ENCODE assay signal across 9 mouse cellular contexts in genomic region chr7:133176256-133177178, GRCm38 (mm10). TPM values are rescaled to one million over a fixed set of nuclear protein-coding genes. Genes with fewer than 3 reads are reported as not detected.
DNase-seq lines count a peak whose midpoint lies in the region; ATAC-seq and TF ChIP-seq lines count a peak whose summit lies in the region.
"Had no signal": no experiment of that assay in that cellular context is flagged by ENCODE, and none has a peak within 500 bp of the region (broad histone marks: within the 10 kb centered on the region; RNA-seq: fewer than 3 reads in every experiment).

No protein-coding gene starts in this region.

- no peaks in the 10 kb centered on the region for H3K36me3 ChIP-seq in heart, adult 2 months (ENCODE audit: control insufficient read depth, insufficient read depth, low read length)
- no peaks in the 10 kb centered on the region for H3K36me3 ChIP-seq in lung, embryonic 15.5 days
- H3K36me3 ChIP-seq in thymus, adult 2 months (ENCODE audit: control insufficient read depth, insufficient read depth, low read length), result no peaks in the 10 kb centered on the region

- no peaks in the 10 kb centered on the region for H3K27me3 ChIP-seq in heart, adult 2 months (ENCODE audit: control insufficient read depth, insufficient read depth, low read length)
- H3K27me3 ChIP-seq in lung, embryonic 15.5 days, result no peaks in the 10 kb centered on the region
- H3K27me3 ChIP-seq in thymus, adult 2 months (ENCODE audit: control insufficient read depth, insufficient read depth, low read length), result no peaks in the 10 kb centered on the region

- no peak overlapping the region for H3K4me3 ChIP-seq in heart, adult 2 months
- no peak overlapping the region for H3K4me3 ChIP-seq in lung, embryonic 15.5 days
- no peak overlapping the region for H3K4me3 ChIP-seq in thymus, adult 2 months (ENCODE audit: control insufficient read depth, insufficient read depth, low read length)
- H3K4me3 ChIP-seq in layer of hippocampus, adult 2 months, result no peak overlapping the region

- peak; percentile 4 for DNase-seq in layer of hippocampus, adult 11-12 months (ENCODE audit: low spot score)
- no peak for DNase-seq in layer of hippocampus, postnatal 36 days
- DNase-seq in heart, adult 2 months, result peak; percentile 44 to 51
- no peak for DNase-seq in thymus, adult 2 months
- no peak for DNase-seq in right cerebral cortex, postnatal 36 days (ENCODE audit: low spot score in 2 of 2)
- DNase-seq in layer of hippocampus, adult 2 months (ENCODE audit: low spot score in 2 of 2), result no peak

- H3K9me3 ChIP-seq in lung, embryonic 15.5 days, result no peaks in the 10 kb centered on the region

- H3K27ac ChIP-seq in heart, adult 2 months, result peak overlapping the region; percentile 2; the same call in 1 of the 2 replicates
- peak overlapping the region; percentile 42 for H3K27ac ChIP-seq in lung, embryonic 15.5 days
- H3K27ac ChIP-seq in thymus, adult 2 months (ENCODE audit: control insufficient read depth, insufficient read depth, low read length), result no peak overlapping the region
- H3K27ac ChIP-seq in layer of hippocampus, adult 2 months, result no peak overlapping the region

- WGBS in heart, adult 2 months, result 16% methylated on average over 10 of the region's 10 CpGs
- WGBS in lung, embryonic 15.5 days, result 35% methylated on average over 10 of the region's 10 CpGs
- WGBS in thymus, adult 2 months, result 41% methylated on average over 10 of the region's 10 CpGs

- H3K4me2 ChIP-seq in lung, embryonic 15.5 days, result no peak overlapping the region

- H3K9ac ChIP-seq in heart, adult 2 months (ENCODE audit: low read depth, low read length), result no peak overlapping the region
- no peak overlapping the region for H3K9ac ChIP-seq in lung, embryonic 15.5 days

- no peaks in the 10 kb centered on the region for H3K79me2 ChIP-seq in heart, adult 2 months (replicated peaks; ENCODE audit: control insufficient read depth, insufficient read depth, low read length)

- no peak for TF ChIP-seq EP300 in heart, adult 2 months (IDR thresholded peaks at IDR 0.05; ENCODE audit: insufficient read depth, low read depth, low read length)

- no peak for TF ChIP-seq CTCF in heart, adult 2 months (IDR thresholded peaks at IDR 0.05)
- TF ChIP-seq CTCF in thymus, adult 2 months (IDR thresholded peaks at IDR 0.05; ENCODE audit: borderline replicate concordance, control insufficient read depth, extremely low read depth, insufficient read depth, low read length, poor library complexity), result no peak
- TF ChIP-seq CTCF in layer of hippocampus, adult 2 months (conservative IDR thresholded peaks at IDR 0.05), result no peak

- H3K4me1 ChIP-seq in heart, adult 2 months (ENCODE audit: control insufficient read depth, insufficient read depth, low read length), result peaks cover 5% of the 10 kb centered on the region
- H3K4me1 ChIP-seq in lung, embryonic 15.5 days, result peaks cover 17% of the 10 kb centered on the region
- no peaks in the 10 kb centered on the region for H3K4me1 ChIP-seq in thymus, adult 2 months (replicated peaks; ENCODE audit: control insufficient read depth, insufficient read depth, low read length)

- no peak for TF ChIP-seq POLR2A in heart, adult 2 months (IDR thresholded peaks at IDR 0.05; ENCODE audit: insufficient read depth, low read depth, low read length)
- TF ChIP-seq POLR2A in thymus, adult 2 months (IDR thresholded peaks at IDR 0.05; ENCODE audit: control insufficient read depth, extremely low read depth, insufficient read depth, low read length, poor library complexity), result no peak

- ATAC-seq in cerebellum, adult (ENCODE audit: insufficient number of reproducible peaks, low FRiP score, low TSS enrichment), result peak; percentile 85
- ATAC-seq in lung, embryonic 15.5 days (ENCODE audit: borderline replicate concordance, extremely low read depth, low FRiP score, low TSS enrichment), result peak; percentile 78

- intact Hi-C loops in heart, adult 2 months (cut with DNase I), result no loop called here

RNA-seq across cellular contexts. Expression of gene Ctbp2, which starts 52.4 kb away (rescaled TPM):
- 10 to 100 TPM; 50.2 to 57.2 TPM for total RNA-seq in layer of hippocampus, postnatal 36 days (2021)
- total RNA-seq in heart, adult 2 months (2021), result 10 to 100 TPM; 28.1 to 28.3 TPM
- 22.8 and 28.5 TPM in 2 replicates for polyA plus RNA-seq in heart, adult 2 months (2012; rRNA removed)
- polyA plus RNA-seq in lung, embryonic 15.5 days (2015; fragmentation: Nextera tagmentation; extraction: Ambion mirVana), result 91.6 and 94.8 TPM in 2 replicates
- polyA plus RNA-seq in thymus, adult 2 months (2012; rRNA removed), result 10.7 and 14.0 TPM in 2 replicates
- 10 to 100 TPM; 44.1 to 47.4 TPM for total RNA-seq in layer of hippocampus, adult 2 months (2021)

RNA-seq across cellular contexts. Expression of gene Fgfr2, which starts 53.4 kb away (rescaled TPM):
- 10 to 100 TPM; 45.4 to 47.9 TPM for total RNA-seq in layer of hippocampus, postnatal 36 days (2021)
- total RNA-seq in heart, adult 2 months (2021), result 1 to 10 TPM; 1.1 to 1.3 TPM
- polyA plus RNA-seq in heart, adult 2 months (2012; rRNA removed), result 2.0 and 2.2 TPM in 2 replicates
- polyA plus RNA-seq in lung, embryonic 15.5 days (2015; fragmentation: Nextera tagmentation; extraction: Ambion mirVana), result 149 and 160 TPM in 2 replicates
- polyA plus RNA-seq in thymus, adult 2 months (2012; rRNA removed), result 9.0 and 12.1 TPM in 2 replicates
- 10 to 100 TPM; 47.6 to 49.5 TPM for total RNA-seq in layer of hippocampus, adult 2 months (2021)
- total RNA-seq: hematopoietic stem cell, adult 5-6 weeks had no signal

Comparison
In these comparisons a context has a peak if more than half of its experiments do, and no peak if none do; other contexts are left out.
1. DNase-seq: peak in layer of hippocampus, adult 11-12 months (single experiment) and heart, adult 2 months (2 of 2); none in layer of hippocampus, postnatal 36 days (0 of 2), thymus, adult 2 months (single experiment), right cerebral cortex, postnatal 36 days (0 of 2) and layer of hippocampus, adult 2 months (0 of 2).
2. H3K27ac ChIP-seq: peak in heart, adult 2 months (single experiment) and lung, embryonic 15.5 days (single experiment); none in thymus, adult 2 months (single experiment) and layer of hippocampus, adult 2 months (single experiment).
3. RNA of gene Fgfr2, which starts 53.4 kb away (total RNA-seq): 47.6 to 49.5 TPM in layer of hippocampus, adult 2 months and 45.4 to 47.9 TPM in layer of hippocampus, postnatal 36 days; 1.1 to 1.3 TPM in heart, adult 2 months; every median in the first group is over 10 times any median in the second.